Mouse (Mus musculus) midbrain, embryonic 12.5 days (tissue): ENCODE results near the gene Olfr588-ps1. TPM values are rescaled to one million over a fixed set of nuclear protein-coding genes. Genes with fewer than 3 reads are reported as not detected.
"Not testable (repeated sequence)": the region's sequence is repeated elsewhere in the genome, so short reads cannot be mapped to it uniquely, and the experiment has no call there.

Source experiments
- ATAC-seq: fragments of 200-750 bp; cut with Nextera tagmentation; 2 replicates; pipeline ENCODE4 v1.8.0; 2017; ENCODE audit warnings: low read depth, moderate TSS enrichment, moderate library complexity; ENCODE audit not compliant: low FRiP score
- H3K27ac ChIP-seq: fragments of 300-500 bp; sonication (generic); replicated peaks from 2 replicates; pipeline ENCODE4 v1.5.1; 2016; ENCODE audit warnings: mild to moderate bottlenecking
- H3K27me3 ChIP-seq: fragments of 300-500 bp; sonication (generic); 2 replicates; pipeline ENCODE4 v1.6.1; 2016; ENCODE audit warnings: mild to moderate bottlenecking
- H3K36me3 ChIP-seq: fragments of 300-500 bp; sonication (generic); 2 replicates; pipeline ENCODE4 v1.6.1; 2016
- H3K4me1 ChIP-seq: fragments of 300-500 bp; sonication (generic); 2 replicates; pipeline ENCODE4 v1.6.1; 2016
- H3K4me2 ChIP-seq: fragments of 300-500 bp; sonication (generic); replicated peaks from 2 replicates; pipeline ENCODE4 v1.6.1; 2016; ENCODE audit warnings: mild to moderate bottlenecking, moderate library complexity
- H3K4me3 ChIP-seq: fragments of 300-500 bp; sonication (generic); 2 replicates; pipeline ENCODE4 v1.5.1; 2016; ENCODE audit warnings: mild to moderate bottlenecking
- H3K9ac ChIP-seq: fragments of 300-500 bp; sonication (generic); replicated peaks from 2 replicates; pipeline ENCODE4 v1.6.1; 2016; ENCODE audit warnings: mild to moderate bottlenecking, moderate library complexity
- H3K9me3 ChIP-seq: fragments of 300-500 bp; sonication (generic); 2 replicates; pipeline ENCODE4 v1.6.1; 2016; ENCODE audit warnings: mild to moderate bottlenecking
- WGBS: fragments of 180-500 bp; shearing (Covaris S2); methylation state at CpG from one replicate; pipeline ENCODE4 v1.1.7; 2016; 5-methylcytosine and 5-hydroxymethylcytosine counted together
- polyA plus RNA-seq: library from polyadenylated mRNA; unstranded; fragments of >200 nt; fragmentation: Nextera tagmentation; extraction: Ambion mirVana; gene quantifications from 2 replicates; pipeline ENCODE4 v1.2.1, GENCODE M21; 2016

The Olfr588-ps1 gene
- not detected in 2 replicates for polyA plus RNA-seq

DNA sequence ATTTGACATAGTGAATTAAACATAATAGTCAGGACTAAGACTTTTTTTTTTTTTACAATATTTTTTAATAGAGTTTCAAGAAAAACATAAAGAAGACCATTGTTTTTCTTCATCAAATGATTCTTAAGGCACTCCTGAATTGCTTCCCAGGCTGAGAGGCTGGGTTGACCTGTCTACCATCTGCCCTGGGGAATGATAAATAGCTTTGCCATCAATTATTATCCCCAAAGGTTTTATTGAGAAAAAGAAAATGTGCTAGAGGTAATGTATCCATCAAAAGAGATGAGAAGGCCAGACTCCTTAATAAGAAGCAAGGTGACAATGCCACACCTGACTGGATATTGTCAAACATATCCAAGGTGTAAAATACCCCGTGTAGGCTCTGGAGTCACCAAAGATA, at the start of gene Olfr588-ps1:
Gene Olfr588-ps1 (plus strand): TSS at position 301 of the 400 bp plus-strand sequence.
- Histone ChIP-seq H3K27ac (no peak within 1 kb of the TSS), H3K4me1 (no peaks in the 10 kb centered on the region), H3K4me3 (no peak within 1 kb of the TSS), H3K36me3 (no peaks in the 10 kb centered on the region), H3K27me3 (no peaks in the 10 kb centered on the region), H3K4me2 (no peak within 1 kb of the TSS), H3K9ac (no peak within 1 kb of the TSS), H3K9me3 (no peaks in the 10 kb centered on the region)
- ATAC-seq: no peak
- WGBS: 88% methylated on average over 1 of the region's 1 CpGs

DNA sequence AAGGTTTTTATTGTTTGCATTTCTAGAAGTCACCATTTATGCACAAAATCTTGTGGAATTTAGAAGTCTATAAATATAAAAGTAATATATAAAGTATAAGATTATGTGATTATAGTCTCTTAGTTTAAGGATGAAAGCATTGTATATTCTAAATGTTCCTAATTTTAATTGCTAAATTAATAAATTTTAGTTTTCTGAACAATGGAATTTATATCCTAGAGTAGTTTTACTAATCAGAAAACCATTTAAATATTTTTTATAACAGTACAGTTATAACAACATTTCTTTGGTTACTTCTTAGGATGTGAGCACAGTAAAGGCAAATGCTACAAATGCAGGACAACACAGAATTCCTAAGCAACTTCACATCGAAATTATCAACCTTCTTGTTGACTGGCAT, 43.3 kb upstream of the Olfr588-ps1 start, which contains the start of gene Olfr585:
Gene Olfr585 (plus strand): TSS at position 301 of the 400 bp plus-strand sequence.
- H3K27me3 ChIP-seq: no peaks in the 10 kb centered on the region
- H3K4me3 ChIP-seq: no peak within 1 kb of the TSS
- H3K4me2 ChIP-seq: no peak within 1 kb of the TSS
- H3K9me3 ChIP-seq: no peaks in the 10 kb centered on the region
- no peak within 1 kb of the TSS for H3K27ac ChIP-seq
- H3K9ac ChIP-seq: no peak within 1 kb of the TSS
- no peaks in the 10 kb centered on the region for H3K4me1 ChIP-seq
- no peak for ATAC-seq
- 91% methylated on average over 1 of the region's 1 CpGs for WGBS
- no peaks in the 10 kb centered on the region for H3K36me3 ChIP-seq

DNA sequence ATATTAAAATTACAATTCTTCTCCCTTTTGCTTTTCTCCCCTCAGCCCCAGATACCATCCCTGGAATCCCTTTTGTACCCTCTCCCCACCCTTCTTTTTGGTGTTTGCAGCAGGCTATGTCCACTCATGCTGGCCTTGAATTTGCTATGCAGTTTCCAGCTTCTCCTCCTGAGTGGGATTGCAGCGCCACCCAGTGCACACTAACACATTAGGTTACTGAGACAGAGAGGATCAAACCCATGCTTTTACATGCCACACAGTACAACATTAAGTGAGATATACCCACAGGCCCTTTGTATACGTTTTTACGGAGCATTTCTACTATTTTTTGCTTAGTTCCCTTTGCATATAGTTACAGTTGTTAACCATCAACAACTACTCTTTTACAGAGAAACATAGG, 21.3 kb upstream of the Olfr588-ps1 start:
- no peak overlapping the region for H3K4me2 ChIP-seq
- no peak overlapping the region for H3K27ac ChIP-seq
- H3K36me3 ChIP-seq: no peaks in the 10 kb centered on the region
- no peaks in the 10 kb centered on the region for H3K27me3 ChIP-seq
- ATAC-seq: no peak
- H3K4me3 ChIP-seq: no peak overlapping the region
- 45% methylated on average over 3 of the region's 3 CpGs for WGBS
- H3K9me3 ChIP-seq: no peaks in the 10 kb centered on the region
- H3K9ac ChIP-seq: no peak overlapping the region
- no peaks in the 10 kb centered on the region for H3K4me1 ChIP-seq

DNA sequence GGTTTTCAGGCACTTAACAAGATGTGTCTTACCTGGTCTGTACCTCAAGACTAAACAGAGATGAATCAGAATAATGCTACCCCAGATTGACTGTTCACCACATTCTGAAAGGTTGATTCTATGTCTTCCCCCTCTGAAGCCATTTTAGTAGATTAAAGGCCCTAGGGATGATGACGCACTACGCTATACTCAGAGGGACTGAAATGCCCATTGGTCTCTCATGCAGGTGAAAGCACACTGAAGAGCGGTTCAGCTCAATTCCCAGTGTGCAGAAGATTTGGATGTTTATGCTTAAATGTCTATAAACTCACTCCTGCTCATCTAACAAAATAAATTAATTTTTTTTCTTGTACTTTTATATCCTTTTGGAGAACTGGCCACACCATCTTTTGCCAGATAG, 15.1 kb upstream of the Olfr588-ps1 start, which contains the start of gene Olfr586:
Gene Olfr586 (minus strand): TSS at position 101 of the 400 bp plus-strand sequence.
- H3K27ac ChIP-seq: no peak within 1 kb of the TSS

DNA sequence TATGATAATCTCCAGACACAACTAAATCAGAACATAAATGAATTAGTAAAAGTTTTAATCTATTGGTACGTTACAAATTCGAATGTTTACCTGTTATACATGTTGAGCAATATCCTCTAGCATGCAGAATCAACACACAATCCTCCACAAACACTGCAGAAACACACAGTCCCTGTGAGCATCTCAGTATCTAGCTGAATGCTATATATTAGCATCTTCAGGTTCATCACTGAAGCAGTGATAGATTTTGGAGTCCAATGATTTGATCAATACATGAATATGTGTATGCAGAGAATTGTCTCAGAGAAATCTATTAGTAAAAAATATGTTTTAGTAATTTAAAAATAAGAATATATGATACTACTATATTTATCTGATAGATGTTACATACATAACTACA, 15.6 kb downstream of the Olfr588-ps1 start, which contains the start of gene Olfr589:
Gene Olfr589 (minus strand): TSS at position 101 of the 400 bp plus-strand sequence.
- Histone ChIP-seq H3K27ac (no peak within 1 kb of the TSS), H3K27me3 (no peaks in the 10 kb centered on the region), H3K4me3 (no peak within 1 kb of the TSS), H3K9ac (no peak within 1 kb of the TSS), H3K4me1 (no peaks in the 10 kb centered on the region), H3K4me2 (no peak within 1 kb of the TSS), H3K36me3 (no peaks in the 10 kb centered on the region), H3K9me3 (no peaks in the 10 kb centered on the region)
- 71% methylated on average over 2 of the region's 2 CpGs for WGBS
- no peak for ATAC-seq

More for the DNA sequence above, 15.1 kb upstream of the Olfr588-ps1 start, which contains the start of gene Olfr586:
- 90% methylated on average over 3 of the region's 3 CpGs for WGBS
- Histone ChIP-seq H3K9me3 (no peaks in the 10 kb centered on the region), H3K9ac (no peak within 1 kb of the TSS), H3K36me3 (no peaks in the 10 kb centered on the region), H3K4me3 (no peak within 1 kb of the TSS), H3K4me2 (no peak within 1 kb of the TSS), H3K27me3 (no peaks in the 10 kb centered on the region), H3K4me1 (no peaks in the 10 kb centered on the region)
- no peak for ATAC-seq

DNA sequence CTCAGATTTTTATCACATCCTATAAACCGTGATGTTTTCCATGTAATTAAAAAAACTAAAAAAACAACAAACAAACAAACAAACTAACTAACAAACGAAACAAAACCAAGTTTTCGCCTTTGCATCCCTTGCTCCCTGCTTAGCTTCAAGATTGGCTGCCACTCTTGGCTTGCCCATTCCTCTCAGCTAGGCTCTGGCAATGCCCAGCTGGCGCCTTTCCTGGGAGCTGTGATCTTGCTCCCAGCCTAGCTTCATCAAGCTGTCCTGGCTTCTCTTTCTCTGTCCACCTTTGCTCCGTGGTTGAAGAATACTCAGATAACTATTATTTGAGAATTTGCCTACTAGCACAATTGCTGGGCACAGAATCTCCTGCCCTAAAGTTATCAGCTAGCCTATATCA, 29.0 kb downstream of the Olfr588-ps1 start:
- Histone ChIP-seq H3K36me3 (no peaks in the 10 kb centered on the region), H3K27me3 (no peaks in the 10 kb centered on the region), H3K4me2 (no peak overlapping the region), H3K9me3 (no peaks in the 10 kb centered on the region), H3K27ac (no peak overlapping the region), H3K4me1 (no peaks in the 10 kb centered on the region), H3K4me3 (no peak overlapping the region), H3K9ac (no peak overlapping the region)
- 78% methylated on average over 5 of the region's 5 CpGs for WGBS
- ATAC-seq: no peak

DNA sequence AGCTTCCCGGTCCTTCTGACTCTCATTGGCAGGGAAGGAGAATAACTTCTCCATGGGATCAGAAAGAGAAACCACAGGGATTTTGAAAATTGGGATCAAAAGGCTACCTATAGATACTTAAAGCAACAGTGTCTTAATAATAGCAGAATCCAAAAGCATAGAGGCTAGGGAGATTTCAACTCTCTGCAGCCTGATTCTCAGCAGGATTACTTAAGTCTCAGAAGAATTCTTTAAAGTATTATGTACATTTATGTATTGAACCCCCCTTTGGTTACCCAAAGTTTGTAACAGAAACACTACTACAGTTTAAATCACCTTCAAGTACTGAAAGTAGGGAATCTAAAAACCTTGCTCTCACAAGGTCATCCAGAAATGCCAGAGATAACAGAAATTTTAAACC, 37.6 kb downstream of the Olfr588-ps1 start, which contains the start of gene Olfr591:
Gene Olfr591 (minus strand): TSS at position 101 of the 400 bp plus-strand sequence.
- Histone ChIP-seq H3K4me2 (no peak within 1 kb of the TSS), H3K27me3 (no peaks in the 10 kb centered on the region), H3K36me3 (no peaks in the 10 kb centered on the region), H3K4me1 (no peaks in the 10 kb centered on the region), H3K9me3 (0 out of 2 replicates have a peak, but pooled peaks cover 3% of the 10 kb centered on the region), H3K4me3 (no peak within 1 kb of the TSS), H3K9ac (no peak within 1 kb of the TSS), H3K27ac (no peak within 1 kb of the TSS)
- whole genome bisulfite sequencing: 84% methylated on average over 1 of the region's 1 CpGs
- ATAC-seq: no peak

DNA sequence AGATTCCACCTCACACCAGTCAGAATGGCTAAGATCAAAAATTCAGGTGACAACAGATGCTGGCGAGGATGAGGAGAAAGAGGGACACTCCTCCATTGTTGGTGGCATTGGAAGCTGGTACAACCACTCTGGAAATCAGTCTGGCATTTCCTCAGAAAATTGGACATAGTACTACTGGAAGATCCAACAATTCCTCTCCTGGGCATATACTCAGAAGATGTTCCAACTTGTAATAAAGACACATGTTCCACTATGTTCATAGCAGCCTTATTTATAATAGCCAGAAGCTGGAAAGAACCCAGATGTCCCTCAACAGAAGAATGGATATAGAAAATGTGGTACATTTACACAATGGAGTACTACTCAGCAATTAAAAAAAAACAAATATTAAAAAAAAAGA, 43.8 kb downstream of the Olfr588-ps1 start, which contains the start of gene Olfr592:
Gene Olfr592 (plus strand): TSS at position 301 of the 400 bp plus-strand sequence.
- H3K27me3 ChIP-seq, H3K4me3 ChIP-seq, H3K4me1 ChIP-seq, H3K36me3 ChIP-seq, H3K27ac ChIP-seq, H3K9me3 ChIP-seq, H3K9ac ChIP-seq, ATAC-seq, H3K4me2 ChIP-seq: not testable (repeated sequence)
- 86% methylated on average over 1 of the region's 1 CpGs for WGBS

Other genes starting within 250 kb of the Olfr588-ps1 start
- not detected in 2 replicates for gene Olfr569, start 250.0 kb upstream of the Olfr588-ps1 start, polyA plus RNA-seq
- not detected in 2 replicates for gene Olfr570, start 246.3 kb upstream of the Olfr588-ps1 start, polyA plus RNA-seq
- not detected in 2 replicates for gene Olfr571, start 223.3 kb upstream of the Olfr588-ps1 start, polyA plus RNA-seq
- not detected in 2 replicates for gene Olfr572, start 216.5 kb upstream of the Olfr588-ps1 start, polyA plus RNA-seq
- gene Olfr573-ps1, start 198.3 kb upstream of the Olfr588-ps1 start, polyA plus RNA-seq: not detected in 2 replicates
- not detected in 2 replicates for gene Olfr574, start 192.4 kb upstream of the Olfr588-ps1 start, polyA plus RNA-seq
- not detected in 2 replicates for gene Olfr575, start 182.1 kb upstream of the Olfr588-ps1 start, polyA plus RNA-seq
- not detected in 2 replicates for gene Olfr576, start 178.2 kb upstream of the Olfr588-ps1 start, polyA plus RNA-seq
- not detected in 2 replicates for gene Olfr577, start 164.9 kb upstream of the Olfr588-ps1 start, polyA plus RNA-seq
- not detected in 2 replicates for gene Olfr578, start 151.6 kb upstream of the Olfr588-ps1 start, polyA plus RNA-seq
- gene Olfr582, start 102.9 kb upstream of the Olfr588-ps1 start, polyA plus RNA-seq: not detected in 2 replicates
- gene Olfr583, start 89.6 kb upstream of the Olfr588-ps1 start, polyA plus RNA-seq: not detected in 2 replicates
- not detected in 2 replicates for gene Olfr584, start 59.0 kb upstream of the Olfr588-ps1 start, polyA plus RNA-seq
- gene Olfr585, start 43.2 kb upstream of the Olfr588-ps1 start, polyA plus RNA-seq: not detected in 2 replicates
- gene Olfr586, start 15.2 kb upstream of the Olfr588-ps1 start, polyA plus RNA-seq: not detected in 2 replicates
- gene Olfr589, start 15.5 kb downstream of the Olfr588-ps1 start, polyA plus RNA-seq: not detected in 2 replicates
- gene Olfr591, start 37.5 kb downstream of the Olfr588-ps1 start, polyA plus RNA-seq: not detected in 2 replicates
- gene Olfr592, start 43.9 kb downstream of the Olfr588-ps1 start, polyA plus RNA-seq: not detected in 2 replicates
- not detected in 2 replicates for gene Olfr593, start 71.0 kb downstream of the Olfr588-ps1 start, polyA plus RNA-seq
- not detected in 2 replicates for gene Olfr594, start 76.1 kb downstream of the Olfr588-ps1 start, polyA plus RNA-seq
- not detected in 2 replicates for gene Usp17ld, start 111.6 kb downstream of the Olfr588-ps1 start, polyA plus RNA-seq
- gene Olfr596, start 164.8 kb downstream of the Olfr588-ps1 start, polyA plus RNA-seq: not detected in 2 replicates
- not detected in 2 replicates for gene Olfr597, start 175.4 kb downstream of the Olfr588-ps1 start, polyA plus RNA-seq
- not detected in 2 replicates for gene Olfr598, start 182.7 kb downstream of the Olfr588-ps1 start, polyA plus RNA-seq
- gene Olfr599, start 195.0 kb downstream of the Olfr588-ps1 start, polyA plus RNA-seq: not detected in 2 replicates
- gene Olfr600, start 208.8 kb downstream of the Olfr588-ps1 start, polyA plus RNA-seq: not detected in 2 replicates
- not detected in 2 replicates for gene Olfr601, start 221.8 kb downstream of the Olfr588-ps1 start, polyA plus RNA-seq
- not detected in 2 replicates for gene Olfr603, start 245.3 kb downstream of the Olfr588-ps1 start, polyA plus RNA-seq